Mouse (Mus musculus) cortical plate, adult 2 months (tissue): ENCODE measurements at regions not wholly inside any gene's neighbourhood (a gene's known extent, or its start where the extent isn't known, plus 50 kb on each side); places are given as distances from the start of the nearest gene placed in this dataset.

Experiments
- CTCF ChIP-seq: fragments of 200-500 bp; IDR thresholded peaks from 2 replicates; pipeline ENCODE4 v1.5.1; 2011; ENCODE audit warnings: mild to moderate bottlenecking, control low read depth, low read length; ENCODE audit not compliant: insufficient read depth; ENCODE audit errors: extremely low read depth
- POLR2A ChIP-seq: fragments of 200-500 bp; IDR thresholded peaks from 2 replicates; pipeline ENCODE4 v1.6.1; 2011; ENCODE audit warnings: mild to moderate bottlenecking, low read length, control low read depth; ENCODE audit not compliant: insufficient read depth; ENCODE audit errors: extremely low read depth

- TF ChIP-seq CTCF, result no peak
- TF ChIP-seq POLR2A, result no peak
Observed at GRCm38 (mm10) chr5:102257104-102257503, 187.4 kb upstream of the Wdfy3 start.
